Mouse (Mus musculus): ENCODE measurements around the gene Ctnnd2.

The Ctnnd2 gene

DNA sequence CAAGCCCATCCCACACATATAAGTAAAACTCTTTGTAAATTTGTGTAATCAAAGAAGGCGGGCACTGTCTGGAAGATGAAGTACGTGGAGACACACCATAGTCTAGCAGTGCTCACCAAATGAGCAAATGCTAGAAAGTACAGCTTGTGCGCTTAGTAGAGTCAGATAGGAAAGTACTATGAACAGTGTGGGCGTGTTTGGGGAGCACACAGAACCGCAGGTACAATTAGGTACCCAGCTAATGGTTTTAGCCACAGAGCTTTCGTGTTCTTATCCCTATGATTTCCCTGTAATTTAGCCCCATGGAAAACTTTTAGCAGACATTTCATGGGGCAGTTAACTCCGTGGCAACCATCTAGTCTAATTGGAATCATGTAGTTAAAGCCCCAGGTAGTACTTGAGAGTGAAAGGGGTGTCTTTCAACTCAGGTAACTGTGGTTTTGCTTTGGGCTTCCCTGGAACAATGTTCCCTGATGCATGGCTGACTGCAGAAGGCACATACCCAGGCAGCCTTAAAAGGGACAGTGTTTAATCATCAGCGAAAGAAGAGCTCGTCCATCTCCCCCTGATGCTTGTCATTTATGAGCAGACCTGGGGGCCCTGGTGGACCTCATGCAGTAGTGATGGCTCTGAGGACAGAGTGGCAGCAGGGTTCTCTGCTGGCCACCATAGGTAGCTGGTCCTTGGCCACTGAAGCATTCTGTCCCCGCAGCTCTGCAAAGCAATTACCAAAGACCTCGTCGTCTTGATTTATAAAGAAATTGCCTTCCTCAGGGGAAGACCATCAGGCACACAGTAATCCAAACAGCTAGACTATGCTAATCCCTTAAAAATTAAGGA, 697.5 kb downstream of the Ctnnd2 start:
- DNase-seq (ENCODE audit: low read depth, low spot score), result no peak

DNA sequence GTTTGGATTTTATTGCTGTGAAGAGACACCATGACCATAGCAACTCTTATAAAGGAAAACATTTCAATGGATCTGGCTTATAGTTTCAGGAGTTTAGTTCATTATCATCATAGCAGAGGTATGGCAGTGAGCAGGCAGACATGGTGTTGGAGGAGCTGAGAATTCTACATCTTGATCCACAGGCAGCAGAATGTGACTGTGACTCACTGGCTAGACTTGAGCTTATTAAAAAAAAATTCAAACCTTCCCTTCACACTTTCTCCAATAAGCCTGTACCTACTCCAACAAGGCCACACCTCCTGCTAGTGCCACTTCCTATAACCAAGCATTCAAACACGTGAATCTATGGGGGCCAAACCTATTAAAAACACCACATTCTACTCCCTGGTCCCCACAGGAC, 703.1 kb downstream of the Ctnnd2 start:
- DNase-seq (ENCODE audit: low read depth, low spot score), result peak; percentile 71

DNA sequence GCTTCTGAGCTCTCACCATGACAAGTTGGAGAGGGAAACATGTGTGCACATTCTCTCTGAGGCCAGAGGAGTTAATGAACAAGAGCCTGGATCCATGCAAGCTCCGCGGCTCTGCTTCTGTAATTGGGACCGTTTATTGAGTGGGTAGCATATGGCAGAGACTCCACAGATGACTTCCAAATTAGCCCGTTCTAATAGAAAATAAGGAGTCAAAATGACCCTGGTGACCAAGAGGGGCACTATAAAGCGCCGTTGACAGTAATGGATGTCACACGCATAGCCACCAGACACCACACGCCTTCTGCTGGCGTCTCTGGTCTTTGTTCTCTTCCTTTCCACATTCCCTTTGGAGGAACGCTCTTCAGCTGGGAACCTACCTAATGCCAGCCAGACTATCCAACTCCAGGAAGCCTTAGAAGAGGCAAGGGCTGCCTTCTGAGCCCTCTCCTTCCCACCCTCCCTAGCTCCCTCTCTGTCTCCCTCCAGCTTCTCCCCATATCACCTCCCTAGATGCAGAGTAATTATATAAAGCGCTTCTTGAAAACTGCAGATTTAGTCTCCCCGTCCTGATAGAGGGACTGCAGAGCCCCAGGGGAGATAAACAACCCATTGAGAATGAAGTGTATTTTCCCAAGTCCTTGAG, 712.4 kb downstream of the Ctnnd2 start:
- DNase-seq (ENCODE audit: low read depth, low spot score), result no peak

DNA sequence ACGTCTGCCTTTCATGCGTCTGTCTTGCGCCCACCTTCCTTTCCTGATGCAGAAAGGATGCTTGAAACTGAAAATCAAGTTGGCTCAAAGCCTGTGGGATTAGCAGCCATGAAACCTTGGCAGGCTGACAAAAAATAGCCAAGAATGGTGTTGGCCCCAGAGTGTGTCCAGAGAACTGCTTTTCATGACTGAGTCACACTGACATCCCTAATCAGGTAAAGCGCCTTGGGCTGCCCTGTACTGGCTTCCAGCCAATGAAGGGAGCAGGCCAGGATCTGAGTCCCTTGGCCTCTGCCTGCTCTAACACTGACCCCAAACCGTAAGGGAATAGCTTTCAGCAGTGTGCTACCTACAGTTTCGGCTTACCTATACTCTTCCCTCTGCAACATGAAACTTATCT, 713.0 kb downstream of the Ctnnd2 start:
- DNase-seq (ENCODE audit: low read depth, low spot score), result peak; percentile 82

DNA sequence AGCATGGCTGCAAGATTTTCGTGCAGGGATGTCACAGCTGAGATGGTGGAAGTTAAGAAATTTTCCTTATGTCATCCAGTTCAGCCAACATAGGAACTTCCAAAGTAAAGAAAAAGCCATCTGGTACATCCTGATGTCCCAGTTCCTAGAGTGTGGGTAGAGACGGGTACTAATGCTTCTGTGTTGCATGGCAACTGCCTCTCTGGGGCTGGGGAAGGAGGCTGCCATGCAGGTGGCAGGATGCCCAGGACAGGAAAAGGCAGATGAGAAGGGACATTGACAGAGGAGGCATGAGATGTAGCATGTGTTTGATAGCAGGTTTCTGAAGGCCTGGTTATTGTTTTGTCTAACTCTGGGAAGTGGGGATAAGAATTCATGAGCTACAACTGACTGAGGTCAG, 715.2 kb downstream of the Ctnnd2 start:
- DNase-seq (ENCODE audit: low read depth, low spot score), result peak; percentile 91

DNA sequence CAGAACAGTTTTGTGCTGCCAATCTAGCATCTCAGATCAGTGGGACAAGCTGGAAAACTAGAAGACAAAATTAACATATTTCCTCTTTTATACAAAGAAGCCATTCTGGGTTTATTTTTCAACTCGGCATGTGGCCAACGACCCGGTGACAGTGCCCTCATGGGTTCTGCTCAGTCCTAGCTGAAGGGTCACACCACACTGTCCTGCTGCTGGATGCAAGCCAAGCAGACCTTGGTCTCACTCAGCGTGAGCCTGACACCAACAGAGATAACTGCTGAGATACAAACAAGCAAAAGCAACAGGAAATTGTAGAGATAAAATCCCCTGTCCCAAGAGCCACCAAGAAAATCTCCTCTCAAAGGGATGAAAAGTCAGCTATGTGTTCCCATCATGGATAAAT, 719.6 kb downstream of the Ctnnd2 start:
- no peak for DNase-seq (ENCODE audit: low read depth, low spot score)

DNA sequence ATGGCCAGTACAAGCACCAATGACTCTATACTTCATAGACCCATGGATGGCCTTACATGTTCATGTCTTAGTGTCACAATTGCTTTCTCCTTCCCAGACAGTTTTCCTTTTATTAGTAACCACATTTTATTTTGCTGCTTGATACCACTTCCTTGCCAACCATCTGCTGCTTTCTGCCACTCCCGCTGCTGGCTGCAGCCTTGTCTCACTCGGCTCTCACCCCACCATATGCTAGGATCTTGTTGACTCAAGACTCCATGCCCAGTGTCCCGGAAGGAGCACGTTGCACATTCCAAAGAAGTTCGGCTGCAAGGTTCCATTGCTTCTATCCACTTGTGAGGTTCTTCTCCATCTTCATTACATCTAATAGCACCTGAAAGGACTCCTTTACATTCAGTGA, 722.7 kb downstream of the Ctnnd2 start:
- DNase-seq (ENCODE audit: low read depth, low spot score), result peak; percentile 97

DNA sequence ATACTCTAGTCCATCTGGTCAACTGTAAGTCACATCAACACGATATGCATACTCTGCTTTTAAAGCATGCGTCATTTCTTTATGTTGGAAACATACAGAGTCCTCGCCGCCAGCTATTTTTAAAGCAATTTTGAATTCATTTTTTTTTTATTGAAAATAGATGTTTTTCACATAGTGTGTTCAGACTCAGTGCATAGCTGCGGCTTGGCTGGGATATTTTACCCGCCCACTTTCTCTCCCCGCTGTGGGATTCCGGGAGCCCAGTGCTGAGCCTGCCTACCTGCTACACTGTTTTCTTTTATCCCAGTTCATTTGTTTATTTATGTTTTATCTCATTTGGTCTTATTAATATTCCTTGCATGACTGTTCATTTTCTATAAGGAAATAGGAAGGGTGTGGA, 724.9 kb downstream of the Ctnnd2 start:
- DNase-seq (ENCODE audit: low read depth, low spot score), result peak; percentile 59

DNA sequence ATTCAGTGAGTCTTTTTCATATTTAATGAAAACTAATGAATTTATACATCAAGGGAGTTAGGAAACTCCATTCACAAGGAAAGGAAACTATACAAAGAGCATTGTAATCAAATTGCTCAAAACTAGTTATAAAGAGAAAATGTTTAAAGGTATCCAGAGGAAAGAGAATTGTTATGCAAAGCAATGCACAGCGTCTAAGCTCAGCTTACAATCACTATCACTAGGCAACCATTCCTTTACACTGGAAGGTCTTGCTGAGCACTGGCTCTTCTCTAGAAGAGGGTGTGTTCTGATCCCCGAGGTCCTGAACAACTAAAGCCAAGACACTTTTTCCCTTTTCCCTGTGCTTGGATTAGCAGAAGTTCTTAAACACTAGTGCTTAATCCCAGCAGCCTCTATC, 735.6 kb downstream of the Ctnnd2 start:
- no peak for DNase-seq (ENCODE audit: low read depth, low spot score)

DNA sequence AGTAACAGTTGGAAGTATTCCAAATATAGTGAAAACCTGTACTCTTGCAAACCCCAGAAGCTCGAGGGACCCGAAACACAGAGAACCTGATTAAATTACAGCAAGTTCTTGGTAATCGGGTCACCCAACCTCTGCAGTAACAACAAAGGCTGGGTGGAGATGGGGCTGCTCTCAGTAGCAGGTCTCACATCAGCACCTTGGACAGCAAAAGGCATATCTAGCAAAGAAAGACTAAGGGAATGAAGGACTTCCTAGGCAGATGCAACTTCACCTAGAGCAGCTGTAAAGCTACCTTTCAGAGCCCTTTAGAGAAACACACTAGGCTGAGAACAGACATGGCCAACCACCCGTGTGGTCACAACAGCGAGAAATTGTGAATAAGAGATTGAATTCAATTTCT, 741.0 kb downstream of the Ctnnd2 start:
- no peak for DNase-seq (ENCODE audit: low read depth, low spot score)

DNA sequence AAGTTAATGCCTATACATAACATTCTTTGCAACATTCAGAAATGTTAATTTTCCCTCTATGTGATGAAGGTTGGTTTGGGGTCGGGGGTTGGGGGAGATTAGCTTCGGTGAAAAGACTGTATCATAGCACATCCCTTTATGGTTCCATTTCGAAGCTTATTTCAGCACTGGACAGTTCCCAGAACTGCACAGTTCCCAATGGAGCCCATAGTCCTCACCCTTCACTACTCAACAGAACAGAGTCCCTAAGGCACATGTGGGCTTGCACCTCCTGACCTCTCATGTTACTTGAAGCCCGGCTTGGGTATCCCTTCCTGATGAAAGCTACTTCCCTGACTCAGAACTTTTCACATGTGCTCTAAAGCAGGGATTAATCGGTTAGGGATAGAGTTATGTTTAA, 753.4 kb downstream of the Ctnnd2 start:
- DNase-seq (ENCODE audit: low read depth, low spot score), result no peak

DNA sequence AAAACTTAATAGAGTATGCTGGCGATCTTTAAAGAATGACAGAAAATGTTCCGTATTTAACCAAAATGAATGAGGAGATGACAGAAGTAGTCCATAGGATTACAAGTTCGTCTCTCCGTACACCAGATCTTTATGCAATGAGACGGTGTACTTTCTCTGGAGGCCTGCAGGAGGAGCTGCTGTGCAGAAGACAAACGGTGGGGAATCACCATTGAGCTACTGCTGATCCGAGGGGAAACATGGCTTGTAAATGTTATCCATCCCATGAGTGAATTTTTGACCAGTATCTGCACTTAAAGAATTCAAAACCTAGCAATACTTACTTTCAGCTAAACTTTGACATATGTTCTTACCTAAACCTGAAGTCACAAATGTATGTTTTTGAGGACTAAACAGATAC, 755.2 kb downstream of the Ctnnd2 start:
- DNase-seq (ENCODE audit: low read depth, low spot score), result peak; percentile 50

DNA sequence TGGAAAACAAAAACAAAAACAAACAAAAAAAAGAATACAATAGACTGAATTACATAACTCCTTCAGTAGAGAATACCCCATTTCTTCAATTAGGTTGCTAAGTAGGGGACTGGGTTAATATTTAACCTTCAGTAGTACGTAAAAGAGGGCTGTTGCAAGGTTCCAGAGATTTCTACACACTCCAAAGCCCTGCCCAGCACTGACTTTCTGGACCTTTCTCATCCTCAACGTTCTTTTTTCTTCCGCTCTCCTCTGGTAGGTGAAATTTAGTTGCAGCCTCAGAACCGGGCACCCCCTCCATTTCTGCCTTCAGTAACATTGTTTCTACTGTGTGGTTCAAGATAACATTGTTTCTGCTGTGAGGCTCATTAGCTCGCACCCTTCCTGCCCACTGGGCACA, 759.5 kb downstream of the Ctnnd2 start:
- DNase-seq (ENCODE audit: low read depth, low spot score), result no peak

DNA sequence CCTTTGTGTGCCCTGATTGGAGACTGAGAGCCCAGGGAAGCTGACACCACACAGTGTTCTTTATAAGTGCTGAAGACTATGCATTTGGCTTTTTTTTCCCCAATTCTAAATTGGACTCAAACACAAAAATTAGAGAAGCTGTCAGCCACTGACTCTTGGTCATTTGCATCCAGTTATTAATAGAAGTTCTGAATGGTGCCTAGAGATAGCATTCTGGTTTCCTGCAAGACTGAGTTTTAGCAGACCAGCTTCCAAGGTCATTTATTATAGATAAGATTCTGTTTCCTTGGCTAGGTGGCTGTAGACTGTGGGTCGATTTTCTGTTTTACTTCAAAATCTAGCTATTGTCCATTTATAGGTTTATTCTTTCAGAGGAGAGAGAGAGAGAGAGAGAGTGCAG, 773.5 kb downstream of the Ctnnd2 start:
- DNase-seq (ENCODE audit: low read depth, low spot score), result no peak

DNA sequence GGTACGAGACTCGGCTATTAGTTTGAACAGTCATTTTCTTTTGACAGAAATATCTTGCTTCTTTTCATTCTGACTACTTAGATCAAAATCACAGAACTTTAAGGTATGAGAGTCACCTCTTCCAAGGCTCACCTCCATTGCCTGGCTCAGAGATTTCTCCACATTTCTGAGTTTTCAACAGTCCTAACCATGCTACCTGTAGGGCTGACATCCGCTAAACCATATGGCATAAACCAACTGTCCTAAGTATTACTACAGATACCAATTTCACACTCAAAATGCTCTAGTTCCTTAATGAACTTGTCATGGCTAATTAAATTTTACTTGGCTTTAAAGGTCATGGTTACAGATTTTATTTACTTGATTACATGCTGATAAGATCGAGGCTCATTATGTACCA, 786.1 kb downstream of the Ctnnd2 start:
- DNase-seq (ENCODE audit: low read depth, low spot score), result peak; percentile 59

DNA sequence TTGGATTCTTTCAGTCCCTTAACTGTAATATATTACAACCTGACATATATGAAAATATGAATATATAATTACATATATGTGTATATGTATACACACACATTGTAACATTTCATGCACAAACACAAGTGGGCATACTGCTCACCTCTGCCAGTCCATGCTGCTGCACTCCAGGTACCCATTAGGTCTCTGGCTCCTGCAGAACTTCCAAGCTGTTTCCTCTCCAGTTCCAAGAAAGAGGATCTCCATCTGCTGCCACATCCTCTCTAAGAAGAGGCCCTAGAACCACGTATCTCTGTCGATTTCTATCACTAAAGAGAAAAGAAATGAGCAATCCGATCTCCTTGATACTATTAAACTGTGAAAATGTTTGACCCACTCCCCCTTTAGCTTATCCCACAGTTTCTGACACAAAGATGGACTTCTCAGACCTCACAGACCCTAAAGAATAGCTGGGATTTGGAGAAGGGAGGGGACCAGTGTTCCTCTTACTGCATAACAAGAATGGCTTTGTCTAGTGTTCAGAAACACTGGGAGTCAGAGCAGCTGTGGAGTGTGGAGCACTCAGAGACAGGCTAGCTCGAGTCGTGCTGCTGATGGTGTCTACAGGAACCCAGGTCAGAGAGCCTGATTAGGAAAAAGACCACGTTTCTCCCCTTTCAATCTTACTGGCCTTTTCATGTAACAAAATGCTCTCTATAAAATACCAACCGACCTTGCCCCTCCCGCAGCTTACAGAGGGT, 790.2 kb downstream of the Ctnnd2 start:
- peak; percentile 83 for DNase-seq (ENCODE audit: low read depth, low spot score)

DNA sequence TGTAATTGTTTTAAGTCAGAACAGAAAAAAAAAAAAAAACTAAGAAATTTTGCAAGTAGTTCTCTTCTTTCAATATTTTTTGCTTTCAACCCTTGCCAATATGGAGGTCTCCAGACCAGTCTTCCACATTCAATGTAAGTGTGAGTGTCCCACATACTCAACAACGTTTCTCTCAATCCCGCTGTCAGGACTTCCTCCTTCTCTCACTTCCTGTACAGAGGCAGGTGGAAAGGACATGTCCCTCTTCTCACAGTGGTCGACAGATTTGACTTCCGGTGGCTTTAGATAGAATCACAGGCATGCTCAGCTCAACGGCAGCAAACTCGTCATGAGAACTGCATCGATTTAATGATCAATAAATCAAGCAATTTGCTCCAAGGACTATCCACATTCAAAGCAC, 791.7 kb downstream of the Ctnnd2 start:
- no peak for DNase-seq (ENCODE audit: low read depth, low spot score)

DNA sequence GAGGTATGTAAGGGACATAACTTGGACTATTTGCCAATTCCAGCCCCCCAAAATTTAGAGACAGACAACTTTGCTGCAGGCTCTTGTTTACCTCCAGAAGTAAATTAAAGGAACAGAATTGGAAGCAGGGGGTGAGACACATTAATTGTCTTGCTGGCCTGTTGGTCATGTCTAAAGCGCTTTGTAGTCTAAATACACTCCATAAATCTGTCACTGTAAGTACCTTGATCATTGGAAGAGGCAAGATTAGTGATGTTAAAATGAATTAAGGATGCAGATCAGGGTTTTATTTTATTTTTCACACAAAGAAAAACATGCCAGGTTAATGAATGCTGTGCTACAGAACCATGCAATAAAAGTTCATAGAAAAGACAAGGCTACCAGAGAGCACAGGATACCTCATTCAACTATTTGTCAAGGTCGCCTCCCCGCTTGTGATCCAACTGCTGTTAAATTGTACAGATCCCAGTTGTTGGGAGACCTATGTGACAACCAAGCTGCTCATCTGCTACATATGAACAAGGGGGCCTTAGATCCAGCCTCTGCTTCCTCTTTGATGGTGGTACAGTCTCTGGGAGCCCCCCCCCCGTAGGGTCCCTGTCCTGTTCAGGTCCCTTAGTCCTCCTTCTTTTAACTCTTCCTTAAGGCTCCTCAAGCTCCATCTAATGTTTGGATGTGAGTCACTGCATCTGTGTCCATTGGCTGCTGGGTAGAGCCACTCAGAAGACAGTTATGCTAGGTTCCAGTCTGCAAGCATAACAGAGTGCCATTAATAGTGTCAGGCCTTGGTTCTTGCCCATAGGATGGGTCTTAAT, 792.7 kb downstream of the Ctnnd2 start:
- no peak for DNase-seq (ENCODE audit: low read depth, low spot score)

DNA sequence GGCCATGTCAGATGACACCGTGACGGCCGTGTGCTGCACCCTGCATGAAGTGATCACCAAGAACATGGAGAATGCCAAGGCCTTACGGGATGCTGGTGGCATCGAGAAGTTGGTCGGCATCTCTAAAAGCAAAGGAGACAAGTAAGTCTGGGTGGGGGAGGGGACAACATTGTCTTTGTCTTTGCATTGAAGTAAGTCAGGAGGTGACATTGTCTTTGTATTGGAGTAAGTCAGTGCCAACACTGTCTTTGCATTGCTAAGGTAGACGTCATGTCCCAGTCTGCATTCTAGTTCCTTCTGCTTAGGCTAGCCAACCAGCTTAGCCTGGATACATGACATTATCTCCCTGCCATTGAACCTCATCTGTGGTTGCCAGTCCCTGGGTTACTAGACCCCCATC, 794.4 kb downstream of the Ctnnd2 start:
- DNase-seq (ENCODE audit: low read depth, low spot score), result no peak

DNA sequence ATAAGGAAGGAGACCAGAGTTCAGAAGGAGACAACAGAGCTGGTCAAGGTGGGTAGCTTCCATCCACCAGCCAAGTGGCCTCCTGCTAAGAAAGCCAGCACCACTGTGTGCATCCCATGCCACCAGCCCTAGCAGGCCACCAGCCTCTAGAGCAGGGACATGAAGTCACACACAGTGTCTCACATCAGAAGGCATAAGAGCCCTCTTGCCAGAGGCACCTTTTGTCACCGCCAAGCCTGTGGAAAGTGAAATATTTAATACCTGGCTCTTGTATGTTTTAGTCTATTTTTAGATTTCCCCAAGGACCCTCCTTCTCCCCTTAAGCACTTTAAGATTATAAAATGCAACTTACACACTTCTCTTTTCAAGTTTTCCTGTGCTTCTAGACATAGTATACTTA, 802.0 kb downstream of the Ctnnd2 start:
- DNase-seq (ENCODE audit: low read depth, low spot score), result no peak

DNA sequence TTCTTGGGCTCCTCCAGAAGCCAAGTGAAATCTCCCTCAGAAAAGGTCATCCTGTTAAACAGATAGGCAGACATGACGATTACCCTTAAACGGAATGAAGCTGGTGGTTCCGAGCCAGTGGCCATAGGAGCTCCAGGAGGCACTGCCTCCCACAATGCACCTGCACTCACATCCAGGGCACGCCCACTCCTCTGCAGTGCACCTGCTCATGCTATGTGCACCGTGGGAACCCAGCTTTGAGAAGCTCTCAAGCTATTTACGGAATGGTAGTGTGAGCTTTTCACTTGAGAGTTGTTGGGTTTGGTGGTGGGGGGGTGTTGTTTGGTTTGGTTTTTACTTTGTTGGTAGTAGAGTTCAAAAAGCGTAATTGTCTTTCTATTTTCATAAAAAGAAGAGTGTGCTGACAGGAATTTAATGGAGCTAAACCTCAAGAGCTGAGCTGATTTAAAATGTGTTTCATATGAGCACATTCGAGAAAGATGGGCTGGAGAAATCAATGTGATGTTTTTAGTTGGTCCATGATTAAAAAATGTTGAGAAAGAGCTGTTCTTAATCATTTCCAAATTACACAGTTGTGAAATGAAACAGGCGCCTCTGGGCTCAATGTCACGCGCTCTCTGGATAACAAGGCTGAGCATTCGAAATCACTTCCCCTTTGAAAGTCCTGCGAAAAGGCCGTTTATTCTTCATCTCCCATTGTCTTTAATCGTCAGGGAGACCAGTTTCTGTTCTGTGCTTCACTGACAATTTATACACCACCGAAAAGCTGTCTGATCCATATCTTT, 802.8 kb downstream of the Ctnnd2 start:
- peak; percentile 70 for DNase-seq (ENCODE audit: low read depth, low spot score)
